Mouse (Mus musculus) CH12.LX (cell line): Measurements from ENCODE around the gene Hpse2. TPM values are rescaled to one million over a fixed set of nuclear protein-coding genes. Genes with fewer than 3 reads are reported as not detected.
A peak's percentile ranks its signal among the peaks of the same experiment; 100 is the strongest.
"Not testable (repeated sequence)": the region's sequence is repeated elsewhere in the genome, so short reads cannot be mapped to it uniquely, and the experiment has no call there.

Experiments used
- DNase-seq: peaks from one replicate; pipeline ENCODE4 v3.0.0-alpha.2; 2013; ENCODE audit errors: extremely low read depth
- H3K27ac ChIP-seq: 2 replicates; pipeline ENCODE4 v1.5.1; 2012; ENCODE audit warnings: low read depth, mild to moderate bottlenecking, control low read depth, moderate library complexity; ENCODE audit not compliant: insufficient read depth
- H3K27me3 ChIP-seq: replicated peaks from 2 replicates; pipeline ENCODE3; 2012; ENCODE audit warnings: inconsistent platforms
- H3K36me3 ChIP-seq, 2 experiments: replicated peaks in 1 of 2; 2 replicates each; pipeline versions ENCODE3 to v1.6.1; 2012; ENCODE audit warnings: inconsistent platforms in 1 of 2, low read length in 1 of 2, mild to moderate bottlenecking in 1 of 2, mixed read lengths in 1 of 2, moderate library complexity in 1 of 2; ENCODE audit not compliant: control insufficient read depth in 1 of 2, insufficient read depth in 1 of 2
- H3K4me1 ChIP-seq, 2 experiments: 2 replicates each; pipeline ENCODE4 v1.6.1; 2012; ENCODE audit warnings: inconsistent platforms in 1 of 2, moderate library complexity in 1 of 2; ENCODE audit not compliant: insufficient read depth in 2 of 2, control insufficient read depth in 1 of 2
- H3K4me2 ChIP-seq: 2 replicates; pipeline ENCODE4 v1.6.1; 2012; ENCODE audit warnings: low read depth, mild to moderate bottlenecking, control low read depth; ENCODE audit not compliant: poor library complexity, insufficient read depth, severe bottlenecking
- H3K4me3 ChIP-seq, 3 experiments: fragments of 150-350 bp in 1 of 3; sonication (generic) in 1 of 3; replicated peaks in 1 of 3; 2 replicates each; pipeline versions ENCODE3 to v1.5.1; 2011 to 2012; ENCODE audit warnings: low read depth in 2 of 3, low read length in 2 of 3, mild to moderate bottlenecking in 2 of 3, moderate library complexity in 2 of 3, control low read depth in 1 of 3, improper control_type of control experiment in 1 of 3, inconsistent platforms in 1 of 3, mixed read lengths in 1 of 3; ENCODE audit not compliant: poor library complexity in 1 of 3
- H3K79me2 ChIP-seq: replicated peaks from 2 replicates; pipeline ENCODE4 v1.6.1; 2012; ENCODE audit warnings: mild to moderate bottlenecking, moderate library complexity; ENCODE audit not compliant: control insufficient read depth, poor library complexity, insufficient read depth, severe bottlenecking; ENCODE audit errors: extremely low read depth
- H3K9ac ChIP-seq: 2 replicates; pipeline ENCODE4 v1.6.1; 2012; ENCODE audit warnings: low read depth, mild to moderate bottlenecking, control low read depth, moderate library complexity; ENCODE audit not compliant: insufficient read depth
- H3K9me3 ChIP-seq: replicated peaks from 2 replicates; pipeline ENCODE3; 2012; ENCODE audit warnings: low read length, inconsistent platforms, mixed read lengths
- CHD1 ChIP-seq: IDR thresholded peaks from 2 replicates; pipeline ENCODE4 v1.6.1; 2012; ENCODE audit warnings: low read depth, low read length, improper control_type of control experiment, inconsistent platforms
- CHD2 ChIP-seq: IDR thresholded peaks from 2 replicates; pipeline ENCODE4 v1.6.1; 2011; ENCODE audit warnings: low read length, improper control_type of control experiment
- CTCF ChIP-seq, 2 experiments: IDR thresholded peaks in 1 of 2; conservative IDR thresholded peaks in 1 of 2; 2 replicates each; pipeline ENCODE4 v1.5.1; 2011 to 2012; ENCODE audit warnings: low read depth in 2 of 2, low read length in 2 of 2, improper control_type of control experiment in 1 of 2, inconsistent platforms in 1 of 2, mild to moderate bottlenecking in 1 of 2, moderate library complexity in 1 of 2
- E2F4 ChIP-seq: IDR thresholded peaks from 2 replicates; pipeline ENCODE4 v1.6.1; 2011; ENCODE audit warnings: low read depth, low read length, improper control_type of control experiment; ENCODE audit not compliant: insufficient replicate concordance
- ELF1 ChIP-seq: IDR thresholded peaks from 2 replicates; pipeline ENCODE4 v1.6.1; 2014; ENCODE audit warnings: low read depth, mild to moderate bottlenecking, inconsistent platforms, low read length, improper control_type of control experiment
- MAFK ChIP-seq: IDR thresholded peaks from 2 replicates; pipeline ENCODE4 v1.6.1; 2011; ENCODE audit warnings: low read length, improper control_type of control experiment; ENCODE audit not compliant: insufficient replicate concordance
- PAX5 ChIP-seq: IDR thresholded peaks from 2 replicates; pipeline ENCODE4 v1.6.1; 2012; ENCODE audit warnings: low read length, inconsistent platforms, mixed read lengths
- POLR2A ChIP-seq: IDR thresholded peaks from 2 replicates; pipeline ENCODE4 v1.6.1; 2011; ENCODE audit warnings: low read depth, mild to moderate bottlenecking, improper control_type of control experiment, low read length
- RAD21 ChIP-seq: IDR thresholded peaks from 2 replicates; pipeline ENCODE4 v1.6.1; 2011; ENCODE audit warnings: low read depth, mild to moderate bottlenecking, low read length, improper control_type of control experiment, moderate library complexity
- SMC3 ChIP-seq: IDR thresholded peaks from 2 replicates; pipeline ENCODE4 v1.6.1; 2011; ENCODE audit warnings: low read depth, low read length, improper control_type of control experiment
- TCF12 ChIP-seq: IDR thresholded peaks from 2 replicates; pipeline ENCODE4 v1.6.1; 2014; ENCODE audit warnings: low read depth, mild to moderate bottlenecking, inconsistent platforms, low read length, improper control_type of control experiment
- UBTF ChIP-seq: IDR thresholded peaks from 2 replicates; pipeline ENCODE4 v1.6.1; 2012; ENCODE audit warnings: low read depth, mild to moderate bottlenecking, inconsistent platforms, low read length, improper control_type of control experiment, moderate library complexity
- ZC3H11A ChIP-seq: IDR thresholded peaks from 2 replicates; pipeline ENCODE4 v1.6.1; 2012; ENCODE audit warnings: low read depth, mild to moderate bottlenecking, inconsistent platforms, low read length, improper control_type of control experiment
- ZMIZ1 ChIP-seq: IDR thresholded peaks from 2 replicates; pipeline ENCODE4 v1.6.1; 2012; ENCODE audit warnings: low read depth, mild to moderate bottlenecking, inconsistent platforms, low read length, improper control_type of control experiment
- dilution Hi-C: fragments of 300-500 bp; cut with MboI; formaldehyde crosslinking; loops from 2 replicates; pipeline ENCODE4 v1.14.3; 2020; ENCODE audit warnings: low sequenced_read_pairs; ENCODE audit not compliant: extremely low pct_unique_long_range_greater_than_20kb, extremely low pct_ligation_motif_present
- in situ Hi-C: fragments of 300-500 bp; cut with MboI; formaldehyde crosslinking; loops from 3 replicates; pipeline ENCODE4 v1.14.3; 2019; ENCODE audit warnings: low sequenced_read_pairs, low pct_ligation_motif_present, low pct_unique_long_range_greater_than_20kb, mixed read lengths
- polyA plus RNA-seq: library from polyadenylated mRNA; unstranded; fragments of >175 nt; gene quantifications from 2 replicates; pipeline ENCODE4 v1.2.1, GENCODE M21; 2012; ENCODE audit warnings: low read depth; ENCODE audit not compliant: insufficient read length
- total RNA-seq, 2 experiments: library from RNA; depleted of rRNA; stranded (reverse); fragments of 300-350 nt in 1 of 2; fragments of >200 nt in 1 of 2; gene quantifications; 2 replicates each; pipeline ENCODE4 v1.2.3; 2012 to 2014

Gene Hpse2
- total and polyA plus RNA-seq, 3 experiments, result not detected

DNA sequence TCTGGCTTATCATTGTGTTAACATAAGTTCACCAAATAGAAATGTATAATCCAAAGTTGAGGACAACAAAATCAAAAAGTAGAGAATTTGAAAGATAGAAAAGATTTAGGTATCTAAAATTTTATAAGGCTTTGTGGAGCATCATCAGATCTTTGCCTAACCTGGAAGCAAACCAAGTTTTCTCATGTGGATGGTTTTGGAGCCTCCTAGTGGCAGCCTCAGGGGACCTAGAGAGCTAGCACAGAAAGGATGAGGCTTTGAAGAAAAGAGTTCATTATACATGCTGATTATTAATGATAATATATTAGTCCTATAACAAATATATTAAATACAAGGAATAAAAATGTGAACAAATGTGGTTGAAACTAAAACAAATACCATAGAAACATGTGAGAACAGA is 77.0 kb downstream of the Hpse2 start:
- H3K27me3 ChIP-seq, result no peaks in the 10 kb centered on the region
- dilution Hi-C loops, result no loop called here

DNA sequence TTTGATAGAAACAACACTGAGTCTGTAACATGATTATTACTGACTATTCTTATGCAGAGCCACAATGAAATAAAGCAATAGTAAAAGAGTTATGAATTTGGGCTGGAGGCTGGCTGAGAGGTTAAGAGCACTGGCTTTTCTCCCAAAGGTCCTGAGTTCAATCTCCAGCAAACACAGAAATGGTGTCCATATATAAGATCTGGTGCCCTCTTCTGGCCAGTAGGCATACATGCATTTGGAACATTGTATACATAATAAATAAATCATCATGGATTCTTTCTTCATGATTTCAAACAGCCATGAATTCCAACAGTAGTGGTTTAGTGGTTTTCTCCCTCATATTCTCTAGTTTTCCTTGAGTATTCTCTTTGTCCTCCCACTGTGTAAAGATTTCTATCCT is 81.4 kb downstream of the Hpse2 start:
- dilution Hi-C loops (no loop called here), in situ Hi-C loops (loop anchor here (25.0 kb wide), 1 partner anchor 269 kb away; no protein-coding TSS in a partner anchor)
- Histone ChIP-seq H3K27ac (no peak overlapping the region), H3K4me3 (no peak overlapping the region), H3K79me2 (no peaks in the 10 kb centered on the region), H3K36me3 (no peaks in the 10 kb centered on the region), H3K9ac (no peak overlapping the region), H3K4me1 (no peaks in the 10 kb centered on the region), H3K4me2 (no peak overlapping the region), H3K9me3 (no peaks in the 10 kb centered on the region), H3K27me3 (no peaks in the 10 kb centered on the region)
- DNase-seq, result peak; percentile 25
- TF ChIP-seq SMC3 (peak; percentile 46), CTCF (conservative IDR thresholded peaks at IDR 0.05 in 1 of 2, IDR thresholded peaks at IDR 0.05 in 1 of 2; ENCODE audit: low read depth in 2 of 2, low read length in 2 of 2) (peak; percentile 9 to 60; a peak in 2 of 4 replicates), POLR2A (no peak), RAD21 (peak; percentile 54)

More for the DNA sequence above, 77.0 kb downstream of the Hpse2 start:
- H3K27ac ChIP-seq, result no peak overlapping the region
- no peaks in the 10 kb centered on the region for H3K4me1 ChIP-seq
- TF ChIP-seq ZC3H11A (peak; percentile 6; the same call in 1 of the 2 replicates), E2F4 (no peak), SMC3 (peak; percentile 69), ELF1 (no peak), ZMIZ1 (no peak), RAD21 (peak; percentile 70), CTCF (conservative IDR thresholded peaks at IDR 0.05 in 1 of 2, IDR thresholded peaks at IDR 0.05 in 1 of 2; ENCODE audit: low read depth in 2 of 2, low read length in 2 of 2) (peak in 1 of 2 experiments; percentile 73; a peak in 2 of 4 replicates), UBTF (no peak), CHD2 (no peak), MAFK (no peak), TCF12 (no peak), PAX5 (no peak), CHD1 (no peak)
- H3K79me2 ChIP-seq, result no peaks in the 10 kb centered on the region
- H3K9me3 ChIP-seq, result no peaks in the 10 kb centered on the region
- peak; percentile 23 for DNase-seq
- H3K9ac ChIP-seq, result no peak overlapping the region
- H3K4me2 ChIP-seq, result no peak overlapping the region
- H3K36me3 ChIP-seq, result no peaks in the 10 kb centered on the region
- in situ Hi-C loops, result loop anchor here (25.0 kb wide), 1 partner anchor 274 kb away; no protein-coding TSS in a partner anchor
- no peak overlapping the region for H3K4me3 ChIP-seq

DNA sequence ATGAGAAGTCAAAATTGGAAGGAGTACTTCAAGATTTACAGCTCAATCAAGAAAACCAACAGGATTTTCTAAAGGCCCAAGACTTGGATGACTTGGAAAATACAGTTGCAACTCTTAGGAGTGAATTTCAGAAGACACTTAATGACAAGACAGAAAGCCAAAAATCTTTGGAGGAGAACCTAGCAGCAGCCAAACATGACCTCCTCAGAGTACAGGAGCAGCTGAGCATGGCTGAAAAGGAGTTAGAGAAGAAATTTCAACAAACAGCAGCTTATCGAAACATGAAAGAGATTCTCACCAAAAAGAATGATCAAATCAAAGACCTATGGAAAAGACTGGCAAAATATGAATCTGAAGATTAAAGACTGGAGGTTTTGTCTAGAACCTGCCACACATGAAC is 106.8 kb downstream of the Hpse2 start:
- H3K36me3 ChIP-seq, H3K79me2 ChIP-seq, H3K9ac ChIP-seq, H3K27ac ChIP-seq, in situ Hi-C loops, H3K9me3 ChIP-seq, DNase-seq, H3K4me3 ChIP-seq, H3K27me3 ChIP-seq, H3K4me1 ChIP-seq, H3K4me2 ChIP-seq, dilution Hi-C loops: not testable (repeated sequence)
